ENCODE assay signal across 15 mouse cellular contexts in the genomic region with DNA sequence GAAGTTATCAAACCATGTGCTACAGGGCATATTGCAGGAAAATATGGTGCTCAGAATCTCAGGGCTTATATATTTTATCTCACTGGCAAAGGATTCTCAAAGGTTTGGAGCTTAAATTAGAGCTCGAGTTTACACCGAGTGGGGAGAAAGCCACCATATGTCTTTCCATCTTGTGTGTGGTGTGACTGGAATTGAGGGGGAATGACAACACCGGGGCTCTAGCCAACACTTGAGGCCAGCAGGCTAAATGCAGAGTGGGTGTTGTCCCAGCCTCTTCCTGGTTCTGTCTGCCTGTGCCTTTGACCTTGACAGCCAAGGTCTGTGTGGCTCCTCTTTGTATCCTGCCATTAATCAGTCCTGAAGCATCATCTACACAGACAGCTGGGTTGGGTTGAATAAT.
A peak's percentile ranks its signal among the peaks of the same experiment; 100 is the strongest.
DNase-seq lines count a peak whose midpoint lies in the region; ATAC-seq lines count a peak whose summit lies in the region.
"Had no signal": no experiment of that assay in that cellular context is flagged by ENCODE, and none has a peak within 500 bp of the region (broad histone marks: within the 10 kb centered on the region; RNA-seq: fewer than 3 reads in every experiment).

No protein-coding gene starts in this region.

- H3K27me3 ChIP-seq in kidney, embryonic 14.5 days (ENCODE audit: control insufficient read depth, insufficient read depth, low read length) = no peaks in the 10 kb centered on the region
- H3K27me3 ChIP-seq: liver, embryonic 13.5 days; stomach, embryonic 15.5 days had no signal

- H3K27ac ChIP-seq in kidney, embryonic 14.5 days (ENCODE audit: low read depth, low read length) = no peak overlapping the region
- H3K27ac ChIP-seq: limb, embryonic 10.5 days; liver, embryonic 13.5 days; stomach, embryonic 15.5 days had no signal

- no peaks in the 10 kb centered on the region for H3K36me3 ChIP-seq in kidney, embryonic 14.5 days (ENCODE audit: control insufficient read depth, insufficient read depth, low read length)
- H3K36me3 ChIP-seq: limb, embryonic 10.5 days; liver, embryonic 13.5 days; stomach, embryonic 15.5 days had no signal

- H3K4me2 ChIP-seq in kidney, embryonic 14.5 days (replicated peaks; ENCODE audit: low read depth, low read length) = no peak overlapping the region
- H3K4me2 ChIP-seq: liver, embryonic 13.5 days; stomach, embryonic 15.5 days had no signal

- no peak overlapping the region for H3K9ac ChIP-seq in kidney, embryonic 14.5 days (ENCODE audit: low read depth, low read length)
- H3K9ac ChIP-seq: liver, embryonic 13.5 days; stomach, embryonic 15.5 days had no signal

- H3K9me3 ChIP-seq in kidney, embryonic 14.5 days (ENCODE audit: control insufficient read depth, low read length) = no peaks in the 10 kb centered on the region
- H3K9me3 ChIP-seq: limb, embryonic 10.5 days; liver, embryonic 13.5 days; stomach, embryonic 15.5 days had no signal

- no peak for ATAC-seq in kidney, embryonic 14.5 days (ENCODE audit: low FRiP score, low TSS enrichment)

- DNase-seq in layer of hippocampus, adult 11-12 months (ENCODE audit: low spot score) = peak; percentile 33
- no peak for DNase-seq in layer of hippocampus, postnatal 25 days (ENCODE audit: extremely low spot score in 1 of 2, low spot score in 1 of 2)
- peak; percentile 58 for DNase-seq in brain, embryonic 18.5 days (ENCODE audit: low read depth, low spot score)
- peak; percentile 52 to 64 for DNase-seq in layer of hippocampus, adult 18-20 months (ENCODE audit: low spot score in 2 of 2)
- peak; percentile 55 to 74 for DNase-seq in right cerebral cortex, postnatal 10 days (ENCODE audit: low spot score in 2 of 2)
- no peak for DNase-seq in thymus, postnatal 14 days
- no peak for DNase-seq in thymus, postnatal 0 days (ENCODE audit: low spot score)
- DNase-seq: cerebellum, adult 11-12 months; kidney, postnatal 14 days; liver, embryonic 13.5 days; lung, postnatal 10 days; thymus, postnatal 36 days had no signal

- H3K4me3 ChIP-seq in kidney, embryonic 14.5 days (ENCODE audit: low read length) = no peak overlapping the region
- H3K4me3 ChIP-seq: limb, embryonic 10.5 days; liver, embryonic 13.5 days; stomach, embryonic 15.5 days had no signal

- H3K4me1 ChIP-seq in kidney, embryonic 14.5 days (ENCODE audit: control insufficient read depth, insufficient read depth, low read length) = no peaks in the 10 kb centered on the region
- H3K4me1 ChIP-seq: limb, embryonic 10.5 days; liver, embryonic 13.5 days; stomach, embryonic 15.5 days had no signal

- WGBS in kidney, embryonic 14.5 days = 69% methylated on average over 3 of the region's 3 CpGs

Comparison
In these comparisons a context has a peak if more than half of its experiments do, and no peak if none do; other contexts are left out.
1. DNase-seq: peak in layer of hippocampus, adult 11-12 months (single experiment), brain, embryonic 18.5 days (single experiment), layer of hippocampus, adult 18-20 months (2 of 2) and right cerebral cortex, postnatal 10 days (2 of 2); none in layer of hippocampus, postnatal 25 days (0 of 2), thymus, postnatal 14 days (single experiment) and thymus, postnatal 0 days (single experiment).